Mouse (Mus musculus): ENCODE data around the gene 0610010K14Rik. TPM values are rescaled to one million over a fixed set of nuclear protein-coding genes. Genes with fewer than 3 reads are reported as not detected.

The 0610010K14Rik gene
- total RNA-seq, 2 experiments from 2014 or later: 46.9 to 50.3 TPM

- intact Hi-C loops (cut with DNase I): no loop called here
- no peak for DNase-seq (ENCODE audit: low spot score in 2 of 2)
These were observed 997 bp downstream of the 0610010K14Rik start for GRCm38 (mm10) chr11:70236717-70237116.

GRCm38 (mm10) chr11:70235254-70235900, 2.3 kb downstream of the 0610010K14Rik start:
- intact Hi-C loops (cut with DNase I): no loop called here
- DNase-seq (ENCODE audit: low spot score in 2 of 2): no peak

- intact Hi-C loops (cut with DNase I): no loop called here
- no peak for DNase-seq (ENCODE audit: low spot score in 2 of 2)
These were observed 3.2 kb downstream of the 0610010K14Rik start for GRCm38 (mm10) chr11:70234497-70234896.

GRCm38 (mm10) chr11:70234037-70234436, 3.7 kb downstream of the 0610010K14Rik start:
- no peak for DNase-seq (ENCODE audit: low spot score in 2 of 2)
- intact Hi-C loops (cut with DNase I): no loop called here

GRCm38 (mm10) chr11:70233016-70233415, 4.7 kb downstream of the 0610010K14Rik start:
- DNase-seq (ENCODE audit: low spot score in 2 of 2): no peak
- intact Hi-C loops (cut with DNase I): no loop called here

GRCm38 (mm10) chr11:70232546-70232945, 5.2 kb downstream of the 0610010K14Rik start:
- intact Hi-C loops (cut with DNase I): no loop called here
- DNase-seq (ENCODE audit: low spot score in 2 of 2): peak; percentile 64 to 68

- intact Hi-C loops (cut with DNase I): no loop called here
- DNase-seq (ENCODE audit: low spot score in 2 of 2): peak; percentile 74 to 82
These were observed 7.4 kb downstream of the 0610010K14Rik start for GRCm38 (mm10) chr11:70230239-70230727.

GRCm38 (mm10) chr11:70229260-70230010, 8.3 kb downstream of the 0610010K14Rik start, which contains the start of gene Bcl6b:
Bcl6b (minus strand) TSS chr11:70229798.
- no peak for DNase-seq (ENCODE audit: low spot score in 2 of 2)
- intact Hi-C loops (cut with DNase I): no loop called here

GRCm38 (mm10) chr11:70228828-70229227, 8.9 kb downstream of the 0610010K14Rik start:
- intact Hi-C loops (cut with DNase I): no loop called here
- DNase-seq (ENCODE audit: low spot score in 2 of 2): peak; percentile 72 to 79

- no peak for DNase-seq (ENCODE audit: low spot score in 2 of 2)
- intact Hi-C loops (cut with DNase I): no loop called here
These were observed 10.0 kb downstream of the 0610010K14Rik start for GRCm38 (mm10) chr11:70227661-70228245.

- DNase-seq (ENCODE audit: low spot score in 2 of 2): peak; percentile 40 to 58
These were observed 10.6 kb downstream of the 0610010K14Rik start for GRCm38 (mm10) chr11:70227126-70227525.

GRCm38 (mm10) chr11:70226602-70226890, 11.2 kb downstream of the 0610010K14Rik start:
- intact Hi-C loops (cut with DNase I): no loop called here
- DNase-seq (ENCODE audit: low spot score in 2 of 2): peak in 1 of 2 experiments; percentile 6

More at GRCm38 (mm10) chr11:70227126-70227525, 10.6 kb downstream of the 0610010K14Rik start:
- intact Hi-C loops (cut with DNase I): no loop called here

GRCm38 (mm10) chr11:70225798-70226601, 11.7 kb downstream of the 0610010K14Rik start:
- DNase-seq (ENCODE audit: low spot score in 2 of 2): peak in 1 of 2 experiments; percentile 5
- intact Hi-C loops (cut with DNase I): no loop called here

GRCm38 (mm10) chr11:70223724-70224123, 14.0 kb downstream of the 0610010K14Rik start:
- intact Hi-C loops (cut with DNase I): no loop called here
- DNase-seq (ENCODE audit: low spot score in 2 of 2): no peak

GRCm38 (mm10) chr11:70221603-70222500, 15.9 kb downstream of the 0610010K14Rik start:
- no peak for DNase-seq (ENCODE audit: low spot score in 2 of 2)
- intact Hi-C loops (cut with DNase I): no loop called here

- intact Hi-C loops (cut with DNase I): no loop called here
These were observed 16.7 kb downstream of the 0610010K14Rik start, which contains the start of gene Slc16a13 for GRCm38 (mm10) chr11:70220731-70221602. Slc16a13 (minus strand) TSS chr11:70221064.

GRCm38 (mm10) chr11:70220323-70220722, 17.4 kb downstream of the 0610010K14Rik start:
- intact Hi-C loops (cut with DNase I): no loop called here

More at GRCm38 (mm10) chr11:70220731-70221602, 16.7 kb downstream of the 0610010K14Rik start, which contains the start of gene Slc16a13:
- DNase-seq (ENCODE audit: low spot score in 2 of 2): peak; percentile 93

GRCm38 (mm10) chr11:70219873-70220272, 17.8 kb downstream of the 0610010K14Rik start:
- no peak for DNase-seq (ENCODE audit: low spot score in 2 of 2)
- intact Hi-C loops (cut with DNase I): no loop called here

More at GRCm38 (mm10) chr11:70220323-70220722, 17.4 kb downstream of the 0610010K14Rik start:
- DNase-seq (ENCODE audit: low spot score in 2 of 2): peak in 1 of 2 experiments; percentile 27

Measured in left cerebral cortex, postnatal 36 days (tissue).